Mouse (Mus musculus) CH12.LX (cell line): ENCODE data around the gene Klhl8. TPM values are rescaled to one million over a fixed set of nuclear protein-coding genes. Genes with fewer than 3 reads are reported as not detected.

ENCODE experiments used
- DNase-seq: peaks from one replicate; pipeline ENCODE4 v3.0.0-alpha.2; 2013; ENCODE audit errors: extremely low read depth
- H3K27ac ChIP-seq: 2 replicates; pipeline ENCODE4 v1.5.1; 2012; ENCODE audit warnings: low read depth, mild to moderate bottlenecking, control low read depth, moderate library complexity; ENCODE audit not compliant: insufficient read depth
- H3K27me3 ChIP-seq: replicated peaks from 2 replicates; pipeline ENCODE3; 2012; ENCODE audit warnings: inconsistent platforms
- H3K36me3 ChIP-seq, 2 experiments: replicated peaks in 1 of 2; 2 replicates each; pipeline versions ENCODE3 to v1.6.1; 2012; ENCODE audit warnings: inconsistent platforms in 1 of 2, low read length in 1 of 2, mild to moderate bottlenecking in 1 of 2, mixed read lengths in 1 of 2, moderate library complexity in 1 of 2; ENCODE audit not compliant: control insufficient read depth in 1 of 2, insufficient read depth in 1 of 2
- H3K4me1 ChIP-seq, 2 experiments: 2 replicates each; pipeline ENCODE4 v1.6.1; 2012; ENCODE audit warnings: inconsistent platforms in 1 of 2, moderate library complexity in 1 of 2; ENCODE audit not compliant: insufficient read depth in 2 of 2, control insufficient read depth in 1 of 2
- H3K4me2 ChIP-seq: 2 replicates; pipeline ENCODE4 v1.6.1; 2012; ENCODE audit warnings: low read depth, mild to moderate bottlenecking, control low read depth; ENCODE audit not compliant: poor library complexity, insufficient read depth, severe bottlenecking
- H3K4me3 ChIP-seq, 3 experiments: fragments of 150-350 bp in 1 of 3; sonication (generic) in 1 of 3; replicated peaks in 1 of 3; 2 replicates each; pipeline versions ENCODE3 to v1.5.1; 2011 to 2012; ENCODE audit warnings: low read depth in 2 of 3, low read length in 2 of 3, mild to moderate bottlenecking in 2 of 3, moderate library complexity in 2 of 3, control low read depth in 1 of 3, improper control_type of control experiment in 1 of 3, inconsistent platforms in 1 of 3, mixed read lengths in 1 of 3; ENCODE audit not compliant: poor library complexity in 1 of 3
- H3K79me2 ChIP-seq: replicated peaks from 2 replicates; pipeline ENCODE4 v1.6.1; 2012; ENCODE audit warnings: mild to moderate bottlenecking, moderate library complexity; ENCODE audit not compliant: control insufficient read depth, poor library complexity, insufficient read depth, severe bottlenecking; ENCODE audit errors: extremely low read depth
- H3K9ac ChIP-seq: 2 replicates; pipeline ENCODE4 v1.6.1; 2012; ENCODE audit warnings: low read depth, mild to moderate bottlenecking, control low read depth, moderate library complexity; ENCODE audit not compliant: insufficient read depth
- H3K9me3 ChIP-seq: replicated peaks from 2 replicates; pipeline ENCODE3; 2012; ENCODE audit warnings: low read length, inconsistent platforms, mixed read lengths
- CHD2 ChIP-seq: IDR thresholded peaks from 2 replicates; pipeline ENCODE4 v1.6.1; 2011; ENCODE audit warnings: low read length, improper control_type of control experiment
- CTCF ChIP-seq, 2 experiments: IDR thresholded peaks in 1 of 2; conservative IDR thresholded peaks in 1 of 2; 2 replicates each; pipeline ENCODE4 v1.5.1; 2011 to 2012; ENCODE audit warnings: low read depth in 2 of 2, low read length in 2 of 2, improper control_type of control experiment in 1 of 2, inconsistent platforms in 1 of 2, mild to moderate bottlenecking in 1 of 2, moderate library complexity in 1 of 2
- E2F4 ChIP-seq: IDR thresholded peaks from 2 replicates; pipeline ENCODE4 v1.6.1; 2011; ENCODE audit warnings: low read depth, low read length, improper control_type of control experiment; ENCODE audit not compliant: insufficient replicate concordance
- ELF1 ChIP-seq: IDR thresholded peaks from 2 replicates; pipeline ENCODE4 v1.6.1; 2014; ENCODE audit warnings: low read depth, mild to moderate bottlenecking, inconsistent platforms, low read length, improper control_type of control experiment
- EP300 ChIP-seq: IDR thresholded peaks from 2 replicates; pipeline ENCODE4 v1.6.1; 2011; ENCODE audit warnings: low read length, improper control_type of control experiment
- HCFC1 ChIP-seq: IDR thresholded peaks from 2 replicates; pipeline ENCODE4 v1.6.1; 2012; ENCODE audit warnings: low read depth, mild to moderate bottlenecking, inconsistent platforms, low read length, improper control_type of control experiment
- IRF4 ChIP-seq: IDR thresholded peaks from 2 replicates; pipeline ENCODE4 v1.6.1; 2014; ENCODE audit warnings: low read depth, mild to moderate bottlenecking, inconsistent platforms, low read length, improper control_type of control experiment
- JUN ChIP-seq: IDR thresholded peaks from 2 replicates; pipeline ENCODE4 v1.6.1; 2011; ENCODE audit warnings: low read depth, mild to moderate bottlenecking, low read length, improper control_type of control experiment, moderate library complexity; ENCODE audit not compliant: insufficient read depth
- JUND ChIP-seq: conservative IDR thresholded peaks from 2 replicates; pipeline ENCODE4 v1.6.1; 2011; ENCODE audit warnings: low read depth, low read length, improper control_type of control experiment
- MAFK ChIP-seq: IDR thresholded peaks from 2 replicates; pipeline ENCODE4 v1.6.1; 2011; ENCODE audit warnings: low read length, improper control_type of control experiment; ENCODE audit not compliant: insufficient replicate concordance
- MAX ChIP-seq: IDR thresholded peaks from 2 replicates; pipeline ENCODE4 v1.6.1; 2011; ENCODE audit warnings: low read length, improper control_type of control experiment
- MAZ ChIP-seq: IDR thresholded peaks from 2 replicates; pipeline ENCODE4 v1.6.1; 2012; ENCODE audit warnings: low read depth, mild to moderate bottlenecking, inconsistent platforms, low read length, improper control_type of control experiment, moderate library complexity
- MEF2A ChIP-seq: IDR thresholded peaks from 2 replicates; pipeline ENCODE4 v1.6.1; 2014; ENCODE audit warnings: low read depth, mild to moderate bottlenecking, inconsistent platforms, low read length, improper control_type of control experiment, borderline replicate concordance
- MXI1 ChIP-seq: IDR thresholded peaks from 2 replicates; pipeline ENCODE4 v1.6.1; 2011; ENCODE audit warnings: mild to moderate bottlenecking, low read depth, low read length, improper control_type of control experiment
- MYC ChIP-seq: IDR thresholded peaks from 2 replicates; pipeline ENCODE4 v1.6.1; 2011; ENCODE audit warnings: low read depth, mild to moderate bottlenecking, improper control_type of control experiment, low read length
- NELFE ChIP-seq: IDR thresholded peaks from 2 replicates; pipeline ENCODE4 v1.6.1; 2011; ENCODE audit warnings: low read depth, low read length, improper control_type of control experiment
- PAX5 ChIP-seq: IDR thresholded peaks from 2 replicates; pipeline ENCODE4 v1.6.1; 2012; ENCODE audit warnings: low read length, inconsistent platforms, mixed read lengths
- POLR2A ChIP-seq: IDR thresholded peaks from 2 replicates; pipeline ENCODE4 v1.6.1; 2011; ENCODE audit warnings: low read depth, mild to moderate bottlenecking, improper control_type of control experiment, low read length
- POLR2AphosphoS2 ChIP-seq: IDR thresholded peaks from 2 replicates; pipeline ENCODE4 v1.6.1; 2011; ENCODE audit warnings: low read depth, low read length, improper control_type of control experiment
- RAD21 ChIP-seq: IDR thresholded peaks from 2 replicates; pipeline ENCODE4 v1.6.1; 2011; ENCODE audit warnings: low read depth, mild to moderate bottlenecking, low read length, improper control_type of control experiment, moderate library complexity
- RCOR1 ChIP-seq: conservative IDR thresholded peaks from 2 replicates; pipeline ENCODE4 v1.6.1; 2012; ENCODE audit warnings: low read depth, mild to moderate bottlenecking, inconsistent platforms, low read length, improper control_type of control experiment
- SIN3A ChIP-seq: IDR thresholded peaks from 2 replicates; pipeline ENCODE4 v1.6.1; 2012; ENCODE audit warnings: low read length, improper control_type of control experiment, inconsistent platforms
- SMC3 ChIP-seq: IDR thresholded peaks from 2 replicates; pipeline ENCODE4 v1.6.1; 2011; ENCODE audit warnings: low read depth, low read length, improper control_type of control experiment
- TBP ChIP-seq: conservative IDR thresholded peaks from 2 replicates; pipeline ENCODE4 v1.6.1; 2011; ENCODE audit warnings: low read depth, low read length, improper control_type of control experiment
- USF1 ChIP-seq: IDR thresholded peaks from 2 replicates; pipeline ENCODE4 v1.6.1; 2014; ENCODE audit warnings: low read depth, mild to moderate bottlenecking, inconsistent platforms, low read length, improper control_type of control experiment
- ZC3H11A ChIP-seq: IDR thresholded peaks from 2 replicates; pipeline ENCODE4 v1.6.1; 2012; ENCODE audit warnings: low read depth, mild to moderate bottlenecking, inconsistent platforms, low read length, improper control_type of control experiment
- ZKSCAN1 ChIP-seq: IDR thresholded peaks from 2 replicates; pipeline ENCODE4 v1.6.1; 2012; ENCODE audit warnings: low read depth, inconsistent platforms, low read length, improper control_type of control experiment, borderline replicate concordance
- ZMIZ1 ChIP-seq: IDR thresholded peaks from 2 replicates; pipeline ENCODE4 v1.6.1; 2012; ENCODE audit warnings: low read depth, mild to moderate bottlenecking, inconsistent platforms, low read length, improper control_type of control experiment
- ZNF384 ChIP-seq: IDR thresholded peaks from 2 replicates; pipeline ENCODE4 v1.6.1; 2012; ENCODE audit warnings: low read depth, low read length, improper control_type of control experiment, inconsistent platforms
- dilution Hi-C: fragments of 300-500 bp; cut with MboI; formaldehyde crosslinking; loops from 2 replicates; pipeline ENCODE4 v1.14.3; 2020; ENCODE audit warnings: low sequenced_read_pairs; ENCODE audit not compliant: extremely low pct_unique_long_range_greater_than_20kb, extremely low pct_ligation_motif_present
- in situ Hi-C: fragments of 300-500 bp; cut with MboI; formaldehyde crosslinking; loops from 3 replicates; pipeline ENCODE4 v1.14.3; 2019; ENCODE audit warnings: low sequenced_read_pairs, low pct_ligation_motif_present, low pct_unique_long_range_greater_than_20kb, mixed read lengths
- polyA plus RNA-seq: library from polyadenylated mRNA; unstranded; fragments of >175 nt; gene quantifications from 2 replicates; pipeline ENCODE4 v1.2.1, GENCODE M21; 2012; ENCODE audit warnings: low read depth; ENCODE audit not compliant: insufficient read length
- total RNA-seq, 2 experiments: library from RNA; depleted of rRNA; stranded (reverse); fragments of 300-350 nt in 1 of 2; fragments of >200 nt in 1 of 2; gene quantifications; 2 replicates each; pipeline ENCODE4 v1.2.3; 2012 to 2014

Gene Klhl8
- total and polyA plus RNA-seq, 3 experiments: 3.4 to 15.6 (median 5.4) TPM

DNA sequence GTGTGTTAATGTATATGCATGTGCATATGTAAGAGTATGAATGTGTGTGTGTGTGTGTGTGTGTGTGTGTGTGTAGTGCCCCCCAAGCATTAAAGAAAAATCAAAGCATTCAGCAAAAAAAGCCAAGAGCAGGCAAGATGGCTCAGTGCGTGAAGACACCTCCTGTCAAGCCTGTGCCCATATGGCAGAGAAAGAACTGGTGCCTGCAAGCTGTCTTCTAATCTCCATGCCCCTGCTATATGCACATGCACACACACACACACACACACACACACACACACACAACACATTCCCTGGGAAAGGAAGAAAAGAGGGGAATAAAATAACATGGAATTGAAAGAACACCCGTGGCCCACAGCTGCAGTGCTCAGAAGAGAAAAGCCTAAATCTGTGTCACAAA lies 53.9 kb downstream of the Klhl8 start:
- peaks cover 21 to 49% of the 10 kb centered on the region in 2 experiments for H3K4me1 ChIP-seq
- dilution Hi-C loops: no loop called here
- H3K4me3 ChIP-seq: no peak overlapping the region
- no peak overlapping the region for H3K27ac ChIP-seq
- H3K27me3 ChIP-seq: no peaks in the 10 kb centered on the region
- in situ Hi-C loops: loop anchor here (5.0 kb wide), 1 partner anchor 65 kb away; no protein-coding TSS in a partner anchor
- H3K36me3 ChIP-seq: peaks cover 30 to 49% of the 10 kb centered on the region in 2 experiments
- no peaks in the 10 kb centered on the region for H3K9me3 ChIP-seq
- H3K79me2 ChIP-seq: no peaks in the 10 kb centered on the region
- no peak for TF ChIP-seq POLR2A
- TF ChIP-seq CHD2: no peak
- no peak for TF ChIP-seq ZMIZ1
- no peak for TF ChIP-seq MYC
- TF ChIP-seq E2F4: no peak
- no peak for TF ChIP-seq MAFK
- TF ChIP-seq TBP: no peak
- TF ChIP-seq NELFE: no peak
- no peak for TF ChIP-seq EP300
- no peak for TF ChIP-seq PAX5
- TF ChIP-seq ZNF384: no peak
- TF ChIP-seq MAX: no peak
- no peak for TF ChIP-seq SMC3
- TF ChIP-seq USF1: no peak
- no peak for TF ChIP-seq MEF2A
- no peak for TF ChIP-seq HCFC1
- TF ChIP-seq JUN: no peak
- no peak for DNase-seq
- no peak overlapping the region for H3K4me2 ChIP-seq
- H3K9ac ChIP-seq: no peak overlapping the region

DNA sequence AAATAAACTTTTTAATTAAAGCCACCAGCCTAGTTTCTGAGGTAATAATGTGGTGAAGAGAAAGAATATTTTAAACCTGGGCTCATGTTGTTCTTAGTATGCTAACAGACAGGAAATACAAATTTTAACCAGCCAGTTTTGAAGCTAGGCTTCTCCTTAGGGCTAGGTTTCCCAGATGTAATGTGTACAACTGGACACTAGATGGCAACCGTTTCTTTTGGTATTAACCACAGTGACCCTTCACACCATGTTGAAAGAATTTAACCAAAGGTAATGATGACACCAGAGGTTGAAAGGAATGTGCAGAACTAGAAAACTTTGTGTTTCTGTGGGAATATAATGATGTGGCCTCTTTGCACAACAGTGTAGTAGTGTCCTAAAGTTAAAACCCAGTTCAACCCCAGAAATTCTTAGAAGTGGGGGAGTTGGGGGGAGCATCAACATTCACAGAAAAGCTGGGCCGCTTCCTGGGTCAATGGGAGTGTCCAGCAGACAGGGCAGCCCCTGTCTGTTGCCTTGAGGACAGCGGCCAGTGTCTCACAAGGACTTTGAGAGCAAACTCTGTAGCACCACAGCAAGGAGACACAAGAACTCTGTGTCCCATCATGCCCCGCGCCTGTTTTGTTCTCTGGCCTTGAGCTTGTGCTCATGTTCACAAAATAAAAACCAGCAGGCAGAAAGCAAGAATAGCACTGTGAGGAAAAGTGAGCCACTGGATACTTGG lies 54.6 kb downstream of the Klhl8 start:
- Histone ChIP-seq H3K36me3 (peaks cover 36 to 52% of the 10 kb centered on the region in 2 experiments), H3K4me3 (no peak overlapping the region)
- TF ChIP-seq ZKSCAN1 (no peak), MYC (peak; percentile 28; the same call in 1 of the 2 replicates), USF1 (no peak), ELF1 (no peak), CTCF (conservative IDR thresholded peaks at IDR 0.05 in 1 of 2, IDR thresholded peaks at IDR 0.05 in 1 of 2; ENCODE audit: low read depth in 2 of 2, low read length in 2 of 2) (peak; percentile 84 to 89), ZNF384 (no peak), MEF2A (no peak), MXI1 (no peak), NELFE (peak; percentile 50; the same call in 1 of the 2 replicates), JUND (peak; percentile 61; the same call in 1 of the 2 replicates), SIN3A (no peak), ZC3H11A (peak; percentile 40; the same call in 1 of the 2 replicates), RAD21 (peak; percentile 83), POLR2AphosphoS2 (no peak), ZMIZ1 (peak; percentile 37; the same call in 1 of the 2 replicates), CHD2 (0 out of 2 replicates have a peak, but pooled peaks have one; percentile 18), JUN (0 out of 2 replicates have a peak, but pooled peaks have one; percentile 18), MAZ (no peak), RCOR1 (no peak), SMC3 (peak; percentile 85), IRF4 (0 out of 2 replicates have a peak, but pooled peaks have one; percentile 22)
- TF ChIP-seq, all 38 proteins: peak for 11
- Histone ChIP-seq H3K79me2 (no peaks in the 10 kb centered on the region), H3K9me3 (no peaks in the 10 kb centered on the region), H3K27ac (no peak overlapping the region), H3K9ac (no peak overlapping the region), H3K4me2 (no peak overlapping the region), H3K27me3 (no peaks in the 10 kb centered on the region), H3K4me1 (peaks cover 27 to 56% of the 10 kb centered on the region in 2 experiments)
- DNase-seq: peak; percentile 79
- dilution Hi-C loops: no loop called here
- in situ Hi-C loops: loop anchor here (5.0 kb wide), 1 partner anchor 66 kb away; no protein-coding TSS in a partner anchor
